Mouse (Mus musculus): ENCODE data around the gene Tmem266.
A peak's percentile ranks its signal among the peaks of the same experiment; 100 is the strongest.

Tmem266 gene

GRCm38 (mm10) chr9:55398985-55399554 is 72.4 kb downstream of the Tmem266 start:
- DNase-seq (ENCODE audit: inconsistent ontology term): no peak

DNA sequence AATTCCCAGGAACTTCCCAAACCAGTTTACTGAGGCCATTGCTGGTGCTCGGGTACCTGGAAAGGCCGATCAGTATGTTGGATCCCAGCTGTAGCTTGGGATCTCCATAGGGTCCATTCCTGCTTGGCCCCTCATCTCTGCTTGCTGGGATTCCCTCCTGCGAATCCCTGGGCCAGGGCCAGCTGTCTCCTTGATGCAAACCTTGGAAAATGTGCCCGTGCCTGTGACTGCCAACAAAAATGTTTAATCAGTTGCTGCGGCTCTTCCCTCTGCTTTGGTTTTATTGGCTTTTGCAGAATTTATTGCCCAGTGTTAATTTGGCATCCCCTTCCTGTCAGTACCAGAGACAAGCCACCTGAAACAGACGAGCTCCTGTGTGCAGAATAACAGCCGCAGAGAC is 75.6 kb downstream of the Tmem266 start:
- no peak for DNase-seq (ENCODE audit: inconsistent ontology term)

GRCm38 (mm10) chr9:55404256-55404655 is 77.5 kb downstream of the Tmem266 start:
- DNase-seq (ENCODE audit: inconsistent ontology term): no peak

DNA sequence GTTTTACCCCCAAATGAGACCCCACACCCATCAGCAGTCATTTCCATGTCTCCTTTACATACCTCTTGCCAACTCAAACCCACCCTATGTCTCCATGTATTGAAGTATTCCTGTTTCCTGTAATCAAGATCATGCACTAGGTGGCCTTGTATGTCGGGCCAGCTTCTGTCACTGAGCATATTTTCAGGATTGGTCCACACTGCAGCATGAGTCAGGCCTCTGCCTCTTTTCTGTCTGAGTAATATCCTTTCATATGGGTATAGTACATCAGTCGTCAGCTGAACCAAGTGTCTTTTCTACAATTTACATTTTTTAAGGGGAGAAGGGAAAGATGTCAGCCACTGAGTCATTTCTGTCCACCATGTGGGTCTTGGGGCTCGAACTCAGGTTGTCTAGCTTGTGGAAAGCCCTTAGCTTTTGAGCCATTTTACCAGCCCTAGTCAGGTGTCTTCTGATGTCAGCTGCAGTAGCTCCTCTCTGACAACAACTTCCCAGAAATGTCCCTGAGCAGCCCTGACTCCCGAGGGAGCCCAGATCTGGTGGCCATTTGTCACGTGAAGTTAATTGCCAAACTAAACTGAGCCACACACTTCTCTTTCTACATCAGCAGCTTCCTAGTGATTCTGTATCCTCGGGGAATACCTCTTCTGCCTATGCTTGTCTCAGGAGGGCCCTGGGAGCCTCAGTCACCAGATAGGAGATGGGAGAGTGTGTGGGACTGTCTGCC is 78.4 kb downstream of the Tmem266 start:
- no peak for DNase-seq (ENCODE audit: inconsistent ontology term)

GRCm38 (mm10) chr9:55406773-55407172 is 80.1 kb downstream of the Tmem266 start:
- no peak for DNase-seq (ENCODE audit: inconsistent ontology term)

DNA sequence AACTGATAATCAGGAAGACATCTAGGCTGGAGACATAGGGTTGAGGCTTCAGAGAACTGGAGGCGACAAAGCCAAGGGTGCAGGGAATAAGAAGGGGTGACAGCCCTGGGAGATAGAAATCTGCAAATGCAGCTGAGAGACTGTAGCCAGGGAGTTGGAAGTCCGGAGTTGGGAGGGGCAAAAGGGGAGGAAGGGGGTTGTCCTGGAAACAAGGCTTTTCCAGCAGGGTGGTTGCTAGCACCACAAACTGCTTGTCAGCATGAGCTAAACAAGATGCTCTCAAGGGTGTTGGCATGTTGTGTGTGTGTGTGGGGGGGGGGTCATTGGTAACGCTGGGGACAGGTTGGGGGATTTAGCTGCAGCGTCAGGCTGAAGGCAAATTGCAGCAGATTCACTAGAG is 82.1 kb downstream of the Tmem266 start:
- no peak for DNase-seq (ENCODE audit: inconsistent ontology term)

DNA sequence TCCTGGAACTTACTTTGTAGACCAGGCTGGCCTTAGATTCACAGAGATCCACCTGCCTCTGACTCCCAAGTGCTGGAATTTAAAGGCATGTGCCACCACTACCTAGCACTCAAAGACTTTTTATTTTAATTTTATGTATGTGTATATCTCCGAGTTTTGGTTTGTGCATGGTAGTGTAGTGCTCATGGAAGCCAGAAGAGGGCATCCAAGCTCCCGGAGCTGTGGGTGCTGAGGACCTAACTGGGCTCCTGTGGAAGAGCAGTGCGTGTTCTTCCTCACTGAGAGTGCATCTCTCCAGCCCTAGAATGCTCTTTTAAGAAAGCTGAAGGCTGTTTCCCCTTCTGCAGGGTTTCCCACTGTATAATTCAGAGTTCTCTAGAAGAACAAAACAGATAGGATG is 83.1 kb downstream of the Tmem266 start:
- no peak for DNase-seq (ENCODE audit: inconsistent ontology term)

- DNase-seq (ENCODE audit: inconsistent ontology term): no peak
Measured at GRCm38 (mm10) chr9:55410430-55410829, 83.7 kb downstream of the Tmem266 start.

- no peak for DNase-seq (ENCODE audit: inconsistent ontology term)
Measured at GRCm38 (mm10) chr9:55411154-55411553, 84.4 kb downstream of the Tmem266 start.

DNA sequence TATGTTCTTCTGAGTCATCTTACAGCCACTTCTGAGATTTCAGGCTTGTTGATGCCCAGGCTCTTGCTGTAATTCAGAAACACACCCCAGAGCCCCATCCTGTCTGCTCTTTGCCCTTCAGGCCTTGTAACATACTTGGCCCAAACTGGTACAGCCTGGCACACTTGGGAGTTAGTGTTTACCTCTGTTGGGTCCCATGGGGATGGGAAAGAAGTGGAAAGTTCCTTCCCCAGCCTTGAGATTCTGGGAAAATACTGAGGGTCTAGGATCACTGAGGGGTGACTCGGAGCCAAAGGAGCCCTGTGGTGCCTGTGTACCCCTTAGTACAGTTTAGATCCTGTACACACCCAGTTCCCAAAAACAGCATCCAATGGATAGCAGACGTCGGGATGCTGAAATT is 95.1 kb downstream of the Tmem266 start:
- DNase-seq (ENCODE audit: inconsistent ontology term): no peak

- DNase-seq (ENCODE audit: inconsistent ontology term): no peak
Measured at GRCm38 (mm10) chr9:55423451-55424424, 97.0 kb downstream of the Tmem266 start.

DNA sequence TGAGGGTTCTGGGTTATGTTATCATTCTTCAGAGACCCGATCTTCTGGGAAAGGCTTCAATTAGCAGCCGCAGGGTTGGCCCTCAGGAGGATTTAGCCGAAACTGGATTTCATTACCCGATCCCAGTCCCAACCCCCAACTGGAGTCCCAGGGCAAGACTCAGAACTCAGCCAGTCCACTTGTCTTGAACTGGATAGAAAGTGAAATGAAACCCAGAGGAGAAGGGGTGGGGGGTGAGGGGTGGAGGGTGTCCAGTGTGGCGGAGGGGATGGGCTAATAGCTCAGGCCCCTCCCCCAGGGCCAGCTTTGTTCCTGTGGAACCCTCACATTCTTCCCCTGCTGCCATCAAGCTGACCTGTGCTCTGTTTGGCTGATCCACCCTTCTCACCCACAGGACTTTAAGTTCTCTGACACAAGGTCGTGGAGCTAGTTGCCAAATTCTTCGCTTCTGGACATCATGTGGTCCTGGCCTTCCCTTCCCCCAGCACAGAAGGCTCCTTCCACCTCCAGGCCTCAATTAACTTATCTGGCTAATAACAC is 98.6 kb downstream of the Tmem266 start:
- no peak for DNase-seq (ENCODE audit: inconsistent ontology term)

DNA sequence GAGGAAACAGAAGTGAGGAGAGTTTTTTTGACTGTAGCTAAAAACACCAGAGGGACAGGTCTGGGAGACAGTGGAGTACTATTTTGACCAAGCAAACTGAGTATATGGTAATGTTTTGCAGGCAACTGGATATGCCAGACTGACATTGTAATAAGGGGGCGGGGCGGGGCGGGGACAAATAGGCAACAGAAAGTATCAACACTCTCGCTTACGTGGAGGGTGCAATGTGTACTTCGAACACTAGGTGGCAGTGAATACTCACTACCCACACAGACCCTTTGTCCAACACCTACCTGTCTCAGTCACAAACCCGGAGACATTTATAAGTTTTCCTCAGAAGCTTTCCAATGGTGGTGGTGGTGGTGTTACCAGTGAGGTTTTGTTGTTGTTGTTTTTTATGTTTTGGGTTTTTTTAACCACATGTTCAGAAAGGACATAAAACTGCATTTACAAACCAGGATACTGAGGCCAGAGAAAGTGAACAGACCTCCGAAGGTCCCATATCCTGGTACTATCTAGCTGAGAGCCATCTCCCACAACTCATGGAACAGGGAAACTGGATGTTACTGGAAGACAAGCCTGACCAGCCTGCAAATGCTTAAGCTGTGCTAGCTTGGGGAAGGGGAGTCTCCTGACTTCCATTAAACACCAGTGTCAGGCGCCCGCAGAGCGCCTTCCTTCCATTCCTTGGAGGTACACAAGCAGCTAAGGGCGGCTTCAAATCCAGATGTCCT is 102.7 kb downstream of the Tmem266 start:
- peak; percentile 72 for DNase-seq (ENCODE audit: inconsistent ontology term)

- DNase-seq (ENCODE audit: inconsistent ontology term): no peak
Measured at GRCm38 (mm10) chr9:55430133-55430532, 103.4 kb downstream of the Tmem266 start.

GRCm38 (mm10) chr9:55432306-55433289 is 105.9 kb downstream of the Tmem266 start:
- peak; percentile 47 for DNase-seq (ENCODE audit: inconsistent ontology term)

DNA sequence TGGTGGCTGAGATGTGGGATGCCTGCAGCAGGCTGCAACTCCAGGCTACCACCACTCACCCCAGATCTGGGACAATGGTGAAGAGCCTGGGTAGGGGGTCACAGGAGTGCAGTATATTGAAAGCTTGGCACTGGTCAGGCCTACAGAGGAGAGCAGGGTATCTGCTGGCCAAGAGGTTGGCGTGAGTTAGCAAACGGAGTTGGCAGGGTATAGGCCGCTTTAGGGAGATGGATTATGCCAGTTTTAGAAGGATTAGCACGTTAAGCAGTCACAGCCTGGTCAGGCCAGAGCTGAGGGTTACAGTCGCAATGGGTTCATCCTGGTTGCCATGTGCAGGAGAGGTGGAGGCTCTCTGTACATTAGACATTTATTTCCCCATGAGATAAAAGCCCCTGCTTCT is 107.2 kb downstream of the Tmem266 start:
- no peak for DNase-seq (ENCODE audit: inconsistent ontology term)

- DNase-seq (ENCODE audit: inconsistent ontology term): no peak
Measured at GRCm38 (mm10) chr9:55438433-55438832, 111.7 kb downstream of the Tmem266 start.

DNA sequence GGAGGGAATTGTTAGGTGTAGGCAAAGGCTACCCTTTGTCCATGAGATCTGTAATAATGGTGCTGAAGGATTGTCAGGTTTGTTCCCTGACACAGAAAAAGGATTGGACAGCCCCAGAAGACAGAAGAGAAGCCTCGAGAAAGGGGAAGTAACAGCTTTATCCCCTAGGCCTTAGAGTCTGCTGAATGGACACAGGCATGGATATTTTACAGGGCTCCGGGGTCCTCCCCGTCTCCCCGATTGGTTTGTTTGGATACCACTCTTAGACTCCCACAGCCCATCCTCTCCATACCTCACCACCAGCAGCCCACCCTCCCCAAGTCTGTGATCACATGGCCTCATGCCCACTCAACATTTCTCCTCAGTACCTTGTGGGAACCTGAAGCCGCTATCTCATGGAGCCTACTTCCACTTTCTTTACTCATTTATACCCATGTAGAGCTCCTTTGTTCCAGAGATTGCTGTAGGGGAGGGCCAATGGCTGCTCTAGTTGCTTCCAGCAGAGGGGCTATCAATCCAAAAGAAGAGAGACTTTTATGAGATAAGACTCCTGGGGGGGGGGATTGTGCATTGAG is 112.6 kb downstream of the Tmem266 start:
- DNase-seq (ENCODE audit: inconsistent ontology term): no peak

DNA sequence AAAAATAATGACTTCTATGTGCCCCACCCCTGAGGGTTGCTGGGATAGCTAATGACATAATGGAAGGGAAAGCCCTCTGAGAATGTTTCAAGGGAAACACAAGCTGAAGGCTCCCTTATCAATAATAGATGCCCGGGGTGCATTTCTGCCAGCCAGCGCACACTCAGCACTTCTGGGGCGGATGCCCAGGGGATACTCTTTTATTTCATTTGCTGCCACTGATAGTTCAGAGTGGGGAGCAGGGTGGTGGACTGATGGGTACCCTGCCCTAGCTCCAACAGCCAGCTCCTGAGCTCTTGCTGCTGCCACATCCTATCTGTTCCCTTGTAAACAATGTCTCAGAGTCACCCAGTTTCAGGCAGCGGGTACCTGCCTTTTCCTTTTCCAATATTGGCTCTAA is 120.8 kb downstream of the Tmem266 start:
- no peak for DNase-seq (ENCODE audit: inconsistent ontology term)

DNA sequence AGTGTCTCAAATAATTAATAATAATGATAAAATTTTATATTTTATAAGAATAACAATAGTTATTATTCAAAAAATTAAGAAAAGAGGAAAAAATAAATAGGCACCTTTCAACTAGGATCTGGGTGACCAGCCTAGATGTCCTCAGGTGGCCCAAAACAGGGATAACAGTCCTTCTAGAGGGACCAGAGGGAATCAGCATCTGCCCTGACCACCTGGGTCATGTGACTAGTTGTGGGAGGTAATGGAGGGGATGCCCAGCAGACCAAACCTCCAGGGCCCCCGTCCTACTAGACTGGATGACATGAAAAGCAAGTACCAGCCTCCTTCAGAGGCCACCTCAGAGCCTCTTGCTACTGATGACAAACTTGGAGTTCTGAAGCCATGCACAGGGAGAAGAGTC is 122.4 kb downstream of the Tmem266 start:
- no peak for DNase-seq (ENCODE audit: inconsistent ontology term)

All from Muller cell, postnatal 12 days (primary cell).